Mouse (Mus musculus) G1E (cell line): Measurements from ENCODE around the gene Hook2. TPM values are rescaled to one million over a fixed set of nuclear protein-coding genes. Genes with fewer than 3 reads are reported as not detected.
A peak's percentile ranks its signal among the peaks of the same experiment; 100 is the strongest.

Experiments
- ATAC-seq: 2 replicates; pipeline ENCODE4 v1.8.0; 2016; ENCODE audit warnings: mild to moderate bottlenecking; ENCODE audit not compliant: insufficient number of reproducible peaks, poor library complexity, low FRiP score, severe bottlenecking; ENCODE audit errors: extremely low read depth
- DNase-seq: peaks from one replicate; pipeline ENCODE4 v3.0.0; 2012; ENCODE audit warnings: low spot score
- H3K27me3 ChIP-seq: 2 replicates; pipeline ENCODE4 v1.6.1; 2012; ENCODE audit warnings: mild to moderate bottlenecking, low read length, inconsistent platforms; ENCODE audit not compliant: insufficient read depth
- H3K36me3 ChIP-seq: replicated peaks from 2 replicates; pipeline ENCODE3; 2012; ENCODE audit warnings: mild to moderate bottlenecking, inconsistent platforms
- H3K4me1 ChIP-seq: 2 replicates; pipeline ENCODE4 v1.6.1; 2012; ENCODE audit warnings: low read depth, low read length, inconsistent platforms, mixed read lengths; ENCODE audit not compliant: insufficient read depth
- H3K4me3 ChIP-seq: 2 replicates; pipeline ENCODE4 v1.5.1; 2012; ENCODE audit warnings: low read depth, mild to moderate bottlenecking, inconsistent platforms, low read length, moderate library complexity, mixed read lengths
- H3K9me3 ChIP-seq: replicated peaks from 2 replicates; pipeline ENCODE4 v1.6.1; 2012; ENCODE audit warnings: inconsistent platforms
- CTCF ChIP-seq: IDR thresholded peaks from 2 replicates; pipeline ENCODE4 v1.5.1; 2012; ENCODE audit warnings: low read depth, low read length, inconsistent platforms, mixed read lengths
- GATA1 ChIP-seq: IDR thresholded peaks from 2 replicates; pipeline ENCODE4 v1.6.1; 2012; ENCODE audit warnings: borderline replicate concordance, low read length, inconsistent platforms, mixed read lengths
- GATA2 ChIP-seq: IDR thresholded peaks from 2 replicates; pipeline ENCODE4 v1.6.1; 2012; ENCODE audit warnings: low read depth, low read length, inconsistent platforms, borderline replicate concordance
- POLR2AphosphoS5 ChIP-seq: IDR thresholded peaks from 2 replicates; pipeline ENCODE4 v1.6.1; 2012; ENCODE audit warnings: low read depth, low read length, inconsistent platforms; ENCODE audit not compliant: insufficient replicate concordance
- TAL1 ChIP-seq: conservative IDR thresholded peaks from 2 replicates; pipeline ENCODE4 v1.6.1; 2012; ENCODE audit warnings: low read depth, low read length, inconsistent platforms, mixed read lengths
- polyA plus RNA-seq: library from polyadenylated mRNA; stranded (reverse); fragments of >175 nt; gene quantifications from 2 replicates; pipeline ENCODE4 v1.2.3, GENCODE M21; 2012
- total RNA-seq, 2 experiments: library from RNA; stranded (forward) in 1 of 2; stranded (reverse) in 1 of 2; fragments of 200-1000 nt in 1 of 2; fragments of >200 nt in 1 of 2; fragmentation: Nextera tagmentation in 1 of 2; gene quantifications; 2 replicates each; pipeline ENCODE4 v1.2.3; 2014 to 2017

The Hook2 gene
- total and polyA plus RNA-seq, 3 experiments = 3.4 to 12.2 (median 8.2) TPM

DNA sequence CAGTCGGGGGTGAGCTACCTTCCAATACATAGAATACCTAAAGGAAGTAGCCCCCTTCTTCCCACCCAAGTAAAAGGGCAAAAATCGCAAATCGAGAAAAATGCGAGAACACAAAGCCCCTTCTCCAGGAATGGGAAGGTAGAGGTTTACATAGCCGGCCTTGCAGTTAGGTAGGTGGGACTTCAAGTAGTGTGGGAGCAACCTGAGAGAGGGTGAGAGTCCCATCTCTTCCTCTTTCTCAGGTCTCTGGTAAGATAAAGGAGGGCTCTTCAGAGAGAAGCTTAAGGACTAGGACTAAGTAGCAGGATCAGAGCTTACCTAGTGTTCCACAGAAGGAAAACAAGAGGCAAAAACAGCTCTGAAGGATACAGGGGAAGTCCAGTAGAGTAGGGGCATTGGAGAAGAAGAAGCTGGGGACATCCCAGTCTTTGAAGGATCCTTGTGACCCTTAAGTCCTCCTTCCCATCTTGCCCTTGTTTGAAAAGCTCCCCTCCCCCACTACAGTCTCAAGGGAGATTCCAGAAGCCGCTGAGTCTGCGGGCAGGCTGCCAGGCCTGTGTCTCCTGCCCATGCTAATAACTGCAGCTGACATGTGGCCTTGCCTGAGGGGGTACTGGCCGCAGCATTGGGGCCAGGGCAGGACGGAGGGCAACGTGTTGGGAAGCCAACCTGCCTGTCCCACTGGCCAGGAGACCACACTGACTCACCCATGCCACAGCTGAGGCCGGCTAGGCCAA is 9.6 kb upstream of the Hook2 start:
- Histone ChIP-seq H3K4me1 (peaks cover 88% of the 10 kb centered on the region), H3K4me3 (peak overlapping the region; percentile 87; the same call in 1 of the 2 replicates)
- no peak for DNase-seq

DNA sequence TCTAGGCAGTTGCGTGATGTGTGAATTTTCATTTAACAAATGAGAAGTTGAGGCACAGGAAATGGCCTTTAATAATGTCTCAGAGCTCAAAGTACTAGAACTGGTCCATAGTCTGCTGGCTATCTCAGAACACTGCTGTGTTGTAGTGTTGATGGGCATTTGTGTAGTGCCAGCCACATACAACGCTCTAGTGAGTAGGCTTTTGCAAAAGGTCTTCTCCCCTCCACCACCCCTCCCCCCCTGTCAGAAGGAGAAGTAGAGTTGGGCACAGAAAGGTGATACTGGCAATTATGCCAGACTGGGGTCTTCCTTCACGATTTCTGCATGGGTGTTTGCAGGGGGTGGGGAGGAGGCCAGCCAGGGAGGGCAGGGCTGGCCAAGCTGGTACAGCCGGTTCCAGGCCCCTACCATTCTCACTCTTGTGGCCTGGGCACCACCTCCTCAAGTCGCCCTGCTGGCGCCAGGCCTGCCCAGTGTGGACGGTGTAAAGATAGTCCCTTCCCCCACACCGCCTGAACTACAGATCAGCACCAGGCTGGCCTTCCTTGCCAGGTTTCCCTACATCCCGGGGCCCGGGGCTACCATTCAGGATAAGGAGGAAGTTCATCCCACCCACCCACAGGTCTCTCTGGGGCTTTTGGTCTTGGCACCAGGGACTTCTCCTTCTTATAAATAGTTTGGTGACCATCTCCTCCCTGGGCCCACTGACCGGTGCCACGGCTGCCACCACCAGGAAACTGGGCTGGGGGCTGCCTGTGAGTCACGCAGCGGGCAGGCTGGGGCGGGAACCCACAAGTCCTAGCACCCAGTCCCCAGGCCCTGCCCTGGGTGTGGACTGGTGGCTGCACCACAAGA is 8.5 kb upstream of the Hook2 start:
- no peaks in the 10 kb centered on the region for H3K9me3 ChIP-seq
- H3K36me3 ChIP-seq = peaks cover 4% of the 10 kb centered on the region
- peaks cover 95% of the 10 kb centered on the region for H3K4me1 ChIP-seq
- peak overlapping the region; percentile 25; the same call in 1 of the 2 replicates for H3K4me3 ChIP-seq
- no peaks in the 10 kb centered on the region for H3K27me3 ChIP-seq
- ATAC-seq = no peak
- peak; percentile 21 for DNase-seq
- TF ChIP-seq GATA2 = no peak
- TF ChIP-seq CTCF = no peak
- no peak for TF ChIP-seq GATA1
- no peak for TF ChIP-seq TAL1
- no peak for TF ChIP-seq POLR2AphosphoS5

More for the DNA sequence above, 9.6 kb upstream of the Hook2 start:
- TF ChIP-seq POLR2AphosphoS5 = no peak
- no peak for TF ChIP-seq CTCF
- TF ChIP-seq TAL1 = no peak
- H3K36me3 ChIP-seq = peaks cover 4% of the 10 kb centered on the region
- ATAC-seq = no peak
- H3K9me3 ChIP-seq = no peaks in the 10 kb centered on the region
- no peaks in the 10 kb centered on the region for H3K27me3 ChIP-seq

DNA sequence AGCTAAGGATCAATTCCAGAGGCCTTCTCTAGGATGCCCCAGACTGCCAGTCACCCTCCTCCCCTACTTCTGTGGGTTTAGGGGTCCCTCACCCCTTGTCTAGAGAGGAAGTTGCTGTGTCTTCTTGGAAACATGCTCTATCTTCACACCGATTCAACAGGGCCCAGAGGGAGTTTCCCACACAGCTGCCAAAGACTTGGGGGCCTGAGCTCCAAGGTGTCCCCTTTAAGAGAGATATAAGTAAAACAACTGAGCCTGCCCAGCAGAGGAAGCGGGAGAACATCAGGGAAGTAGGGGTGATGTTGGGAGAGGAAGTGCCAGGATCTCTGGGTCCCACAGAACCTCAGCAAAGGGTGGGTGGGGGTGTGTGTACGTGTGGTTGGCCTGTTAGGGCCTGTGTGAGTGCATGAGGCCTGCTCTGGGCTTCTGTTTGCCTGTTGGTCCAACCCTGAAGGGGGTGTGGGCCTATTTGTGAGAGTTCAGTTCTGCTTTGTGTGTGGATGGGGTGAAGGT is 7.8 kb upstream of the Hook2 start:
- DNase-seq (no peak), ATAC-seq (no peak)
- TF ChIP-seq TAL1 = no peak
- TF ChIP-seq POLR2AphosphoS5 = no peak
- no peaks in the 10 kb centered on the region for H3K36me3 ChIP-seq
- no peaks in the 10 kb centered on the region for H3K9me3 ChIP-seq
- H3K4me3 ChIP-seq = peak overlapping the region; percentile 25; the same call in 1 of the 2 replicates
- H3K4me1 ChIP-seq = peaks cover 95% of the 10 kb centered on the region
- no peaks in the 10 kb centered on the region for H3K27me3 ChIP-seq

DNA sequence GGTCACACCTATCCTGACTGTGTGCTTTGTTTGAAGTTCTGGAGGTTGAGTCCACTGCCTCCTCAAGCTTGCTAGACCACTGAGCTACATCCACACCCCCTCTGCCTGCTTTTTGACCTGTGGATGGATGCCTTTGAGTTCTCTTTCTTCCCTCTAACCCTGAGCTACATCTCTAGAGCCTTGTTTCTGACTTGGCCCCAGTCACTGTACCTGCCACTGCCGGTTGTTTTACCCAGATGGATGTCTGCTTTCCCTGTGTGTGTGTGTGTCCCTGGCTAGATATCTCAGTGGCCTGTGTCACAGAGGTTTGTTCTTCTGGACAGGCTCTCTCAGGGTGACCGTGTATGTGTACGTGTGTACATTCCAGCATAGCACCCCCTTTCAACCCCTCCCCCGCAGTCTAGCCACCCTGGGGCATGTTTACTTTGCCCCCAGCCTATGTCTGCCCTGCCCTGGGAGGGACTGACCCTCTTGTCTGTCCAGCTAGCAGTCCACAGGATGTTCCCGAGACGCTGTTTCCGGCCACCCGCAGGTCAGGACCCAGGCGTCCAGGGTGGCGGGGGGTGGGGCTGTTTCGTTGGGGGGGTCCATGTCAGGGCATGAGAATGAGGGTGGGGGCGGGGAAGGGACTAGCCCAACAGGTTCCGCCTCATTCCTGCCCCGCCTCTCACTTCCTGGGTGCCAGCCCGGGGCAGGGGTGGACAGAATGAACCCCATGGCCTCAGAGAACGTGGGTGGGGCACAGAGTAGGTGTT is 5.9 kb upstream of the Hook2 start:
- TF ChIP-seq GATA2 = no peak
- no peaks in the 10 kb centered on the region for H3K27me3 ChIP-seq
- no peak for DNase-seq
- peak overlapping the region; percentile 74; the same call in 1 of the 2 replicates for H3K4me3 ChIP-seq
- H3K36me3 ChIP-seq = no peaks in the 10 kb centered on the region
- ATAC-seq = no peak
- peaks cover 94% of the 10 kb centered on the region for H3K4me1 ChIP-seq
- no peaks in the 10 kb centered on the region for H3K9me3 ChIP-seq

DNA sequence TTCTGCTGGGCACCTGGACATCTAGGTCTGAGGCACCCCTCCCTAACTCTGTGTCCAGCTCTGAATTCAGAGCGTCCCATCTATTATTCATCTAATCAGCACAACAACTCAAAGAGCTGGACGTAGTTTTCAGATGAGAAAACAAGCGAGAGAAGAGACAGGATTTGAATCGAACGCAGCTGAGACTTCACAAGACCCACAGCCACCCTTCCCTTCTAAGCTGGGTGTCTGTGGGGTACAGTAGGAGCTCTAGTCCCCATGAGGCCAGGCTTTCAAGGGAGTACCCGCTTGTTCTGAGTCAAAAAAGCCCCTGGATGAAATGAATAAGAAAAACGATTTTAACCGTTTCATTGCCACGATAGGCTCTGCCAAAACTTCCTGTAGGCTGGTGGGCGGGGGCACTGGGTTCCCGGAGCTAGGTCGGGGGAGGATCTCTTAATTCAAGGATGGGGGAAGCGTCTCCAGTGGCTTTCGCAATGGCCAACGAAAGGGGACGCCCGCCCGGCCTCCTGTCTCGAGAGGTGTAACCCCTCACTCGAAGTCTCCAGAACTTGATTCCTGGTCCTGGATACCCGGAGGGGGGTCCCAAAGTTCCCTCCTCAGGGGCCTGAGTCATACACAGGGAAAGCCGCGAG is 5.2 kb upstream of the Hook2 start:
- ATAC-seq = no peak
- TF ChIP-seq TAL1 (no peak), GATA2 (no peak), POLR2AphosphoS5 (no peak), GATA1 (no peak), CTCF (no peak)
- H3K27me3 ChIP-seq = no peaks in the 10 kb centered on the region
- H3K36me3 ChIP-seq = no peaks in the 10 kb centered on the region
- H3K4me1 ChIP-seq = peaks cover 87% of the 10 kb centered on the region
- no peaks in the 10 kb centered on the region for H3K9me3 ChIP-seq
- DNase-seq = no peak
- peak overlapping the region; percentile 74 for H3K4me3 ChIP-seq
